Comparison of ENCODE assay signal across 13 mouse cellular contexts in the genomic region with DNA sequence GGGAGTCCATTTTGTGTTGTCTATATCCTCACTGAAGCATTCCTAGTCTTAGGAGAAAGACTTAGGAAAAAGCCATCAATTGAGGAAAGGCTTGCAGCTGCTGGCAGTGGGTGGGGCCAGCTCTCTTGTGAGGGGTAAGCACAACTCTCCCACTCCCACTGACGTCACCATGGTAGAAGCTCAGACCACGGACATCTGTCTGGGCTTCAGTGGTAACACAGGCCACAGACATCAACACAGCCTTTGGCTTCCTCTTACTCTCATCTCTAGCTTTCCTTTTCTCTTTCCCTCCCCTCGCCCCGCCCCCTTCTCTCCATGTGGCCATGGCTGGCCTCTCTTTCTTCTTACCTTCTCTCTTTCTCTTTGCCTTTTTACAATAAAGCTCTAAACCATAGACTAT.
"Had no signal": no experiment of that assay in that cellular context is flagged by ENCODE, and none has a peak within 500 bp of the region (broad histone marks: within the 10 kb centered on the region; RNA-seq: fewer than 3 reads in every experiment).

No protein-coding gene starts in this region.

- H3K4me2 ChIP-seq: liver, embryonic 11.5 days; liver, embryonic 15.5 days; midbrain, embryonic 11.5 days; midbrain, embryonic 15.5 days; neural tube, embryonic 13.5 days had no signal

- DNase-seq: kidney, postnatal 14 days; lung, adult 2 months; lung, postnatal 36 days; right cerebral cortex, postnatal 25 days; thymus, postnatal 4 days had no signal

- H3K36me3 ChIP-seq: limb, embryonic 10.5 days; liver, embryonic 15.5 days; midbrain, embryonic 15.5 days; neural tube, embryonic 13.5 days had no signal

- H3K27me3 ChIP-seq: liver, embryonic 15.5 days; midbrain, embryonic 15.5 days; neural tube, embryonic 13.5 days had no signal

- ATAC-seq: lung, postnatal 0 days; midbrain, embryonic 15.5 days had no signal

- H3K27ac ChIP-seq: left cerebral cortex, adult 2 months; limb, embryonic 10.5 days; liver, embryonic 15.5 days; midbrain, embryonic 15.5 days; neural tube, embryonic 13.5 days had no signal

- H3K4me1 ChIP-seq: liver, embryonic 15.5 days had no signal

- H3K9me3 ChIP-seq: limb, embryonic 10.5 days; liver, embryonic 15.5 days; midbrain, embryonic 15.5 days; neural tube, embryonic 13.5 days had no signal

- H3K4me3 ChIP-seq: left cerebral cortex, adult 2 months; limb, embryonic 10.5 days; liver, embryonic 15.5 days; midbrain, embryonic 15.5 days; neural tube, embryonic 13.5 days had no signal

- H3K9ac ChIP-seq: liver, embryonic 15.5 days; midbrain, embryonic 15.5 days; neural tube, embryonic 13.5 days had no signal
